Mouse (Mus musculus) liver, postnatal 0 days (tissue): ENCODE results near the gene Cldn4.

Source experiments
- CTCF ChIP-seq: sonication (generic); IDR thresholded peaks from 2 replicates; pipeline ENCODE4 v1.5.1; 2016; ENCODE audit warnings: antibody characterized with exemption, low read depth
- EP300 ChIP-seq: IDR thresholded peaks from 2 replicates; pipeline ENCODE4 v1.6.1; 2016; ENCODE audit warnings: antibody characterized with exemption, low read depth, mild to moderate bottlenecking

- TF ChIP-seq CTCF (no peak), EP300 (no peak)
Measured at GRCm38 (mm10) chr5:134936051-134936450, 10.7 kb downstream of the Cldn4 start.
